In genomic region chr8:93983827-93984226, GRCm38 (mm10) we compare ENCODE assay signal across 11 mouse cellular contexts. TPM values are rescaled to one million over a fixed set of nuclear protein-coding genes. Genes with fewer than 3 reads are reported as not detected.
DNase-seq lines count a peak whose midpoint lies in the region; ATAC-seq and TF ChIP-seq lines count a peak whose summit lies in the region.
"Had no signal": no experiment of that assay in that cellular context is flagged by ENCODE, and none has a peak within 500 bp of the region (broad histone marks: within the 10 kb centered on the region; RNA-seq: fewer than 3 reads in every experiment).

No protein-coding gene starts in this region.

- WGBS in forebrain, postnatal 0 days: 55% methylated on average over 3 of the region's 3 CpGs
- WGBS in forebrain, embryonic 16.5 days: 75% methylated on average over 3 of the region's 3 CpGs
- 66% methylated on average over 3 of the region's 3 CpGs for WGBS in midbrain, postnatal 0 days
- 76% methylated on average over 3 of the region's 3 CpGs for WGBS in midbrain, embryonic 13.5 days

- H3K27ac ChIP-seq in forebrain, postnatal 0 days (ENCODE audit: low read depth, low read length): no peak overlapping the region
- H3K27ac ChIP-seq in forebrain, embryonic 16.5 days (ENCODE audit: low read length): no peak overlapping the region
- H3K27ac ChIP-seq in midbrain, postnatal 0 days (ENCODE audit: low read depth, low read length): no peak overlapping the region
- no peak overlapping the region for H3K27ac ChIP-seq in midbrain, embryonic 13.5 days
- H3K27ac ChIP-seq: heart, embryonic 15.5 days; macrophage had no signal

- peaks cover 77% of the 10 kb centered on the region for H3K36me3 ChIP-seq in forebrain, postnatal 0 days (ENCODE audit: insufficient read depth)
- H3K36me3 ChIP-seq in forebrain, embryonic 16.5 days (ENCODE audit: control insufficient read depth, insufficient read depth): peaks cover 30% of the 10 kb centered on the region
- peaks cover 52% of the 10 kb centered on the region for H3K36me3 ChIP-seq in midbrain, postnatal 0 days (ENCODE audit: insufficient read depth, low read length)
- H3K36me3 ChIP-seq in midbrain, embryonic 13.5 days: peaks cover 90% of the 10 kb centered on the region

- no peak overlapping the region for H3K9ac ChIP-seq in forebrain, postnatal 0 days
- H3K9ac ChIP-seq in forebrain, embryonic 16.5 days (replicated peaks; ENCODE audit: low read depth, low read length): no peak overlapping the region
- no peak overlapping the region for H3K9ac ChIP-seq in midbrain, postnatal 0 days (replicated peaks; ENCODE audit: low read length, poor library complexity, severe bottlenecking)
- H3K9ac ChIP-seq in midbrain, embryonic 13.5 days (replicated peaks): no peak overlapping the region
- H3K9ac ChIP-seq: heart, embryonic 15.5 days had no signal

- no peaks in the 10 kb centered on the region for H3K9me3 ChIP-seq in forebrain, postnatal 0 days (ENCODE audit: low read length)
- H3K9me3 ChIP-seq in forebrain, embryonic 16.5 days (ENCODE audit: control insufficient read depth, low read length): no peaks in the 10 kb centered on the region
- no peaks in the 10 kb centered on the region for H3K9me3 ChIP-seq in midbrain, postnatal 0 days (ENCODE audit: low read length)
- H3K9me3 ChIP-seq in midbrain, embryonic 13.5 days: no peaks in the 10 kb centered on the region
- H3K9me3 ChIP-seq: heart, embryonic 15.5 days had no signal

- peak; percentile 65 for ATAC-seq in forebrain, postnatal 0 days
- ATAC-seq in forebrain, embryonic 16.5 days: no peak
- ATAC-seq in midbrain, postnatal 0 days (ENCODE audit: low FRiP score): no peak
- no peak for ATAC-seq in midbrain, embryonic 13.5 days

- peak; percentile 41; the same call in 1 of the 2 replicates for TF ChIP-seq CTCF in forebrain, postnatal 0 days (IDR thresholded peaks at IDR 0.05; ENCODE audit: low read depth)
- peak; percentile 58 for TF ChIP-seq CTCF in midbrain, postnatal 0 days (IDR thresholded peaks at IDR 0.05)

- no peak overlapping the region for H3K4me3 ChIP-seq in forebrain, postnatal 0 days (ENCODE audit: low read depth, low read length)
- no peak overlapping the region for H3K4me3 ChIP-seq in forebrain, embryonic 16.5 days (replicated peaks; ENCODE audit: low read length)
- no peak overlapping the region for H3K4me3 ChIP-seq in midbrain, postnatal 0 days (ENCODE audit: low read depth, low read length)
- H3K4me3 ChIP-seq in midbrain, embryonic 13.5 days (replicated peaks): no peak overlapping the region
- H3K4me3 ChIP-seq: heart, embryonic 15.5 days had no signal

- no peak overlapping the region for H3K4me2 ChIP-seq in forebrain, postnatal 0 days (ENCODE audit: low read depth)
- H3K4me2 ChIP-seq in forebrain, embryonic 16.5 days (ENCODE audit: low read length): no peak overlapping the region
- no peak overlapping the region for H3K4me2 ChIP-seq in midbrain, postnatal 0 days (ENCODE audit: low read depth, low read length, poor library complexity, severe bottlenecking)
- H3K4me2 ChIP-seq in midbrain, embryonic 13.5 days (replicated peaks): no peak overlapping the region
- H3K4me2 ChIP-seq: heart, embryonic 15.5 days had no signal

- no peaks in the 10 kb centered on the region for H3K27me3 ChIP-seq in forebrain, postnatal 0 days (ENCODE audit: insufficient read depth, low read length)
- no peaks in the 10 kb centered on the region for H3K27me3 ChIP-seq in forebrain, embryonic 16.5 days (replicated peaks; ENCODE audit: control insufficient read depth, insufficient read depth, low read length)
- no peaks in the 10 kb centered on the region for H3K27me3 ChIP-seq in midbrain, postnatal 0 days (ENCODE audit: insufficient read depth, low read length)
- no peaks in the 10 kb centered on the region for H3K27me3 ChIP-seq in midbrain, embryonic 13.5 days
- H3K27me3 ChIP-seq: heart, embryonic 15.5 days had no signal

- DNase-seq in forebrain, postnatal 0 days: no peak
- DNase-seq in layer of hippocampus, adult 11-12 months (ENCODE audit: low spot score): peak; percentile 62
- DNase-seq in layer of hippocampus, adult 9-11 months: no peak
- DNase-seq in midbrain, postnatal 0 days (ENCODE audit: low spot score): peak; percentile 37
- peak; percentile 9 to 46 for DNase-seq in layer of hippocampus, postnatal 25 days (ENCODE audit: extremely low spot score in 1 of 2, low spot score in 1 of 2)
- no peak for DNase-seq in MN1 (ENCODE audit: low spot score)
- DNase-seq: gastrocnemius, postnatal 14 days had no signal

- no peaks in the 10 kb centered on the region for H3K4me1 ChIP-seq in forebrain, postnatal 0 days (ENCODE audit: insufficient read depth)
- no peaks in the 10 kb centered on the region for H3K4me1 ChIP-seq in forebrain, embryonic 16.5 days (replicated peaks; ENCODE audit: control insufficient read depth, insufficient read depth, low read length)
- H3K4me1 ChIP-seq in midbrain, postnatal 0 days (ENCODE audit: insufficient read depth, low read length): no peaks in the 10 kb centered on the region
- no peaks in the 10 kb centered on the region for H3K4me1 ChIP-seq in midbrain, embryonic 13.5 days (replicated peaks)
- H3K4me1 ChIP-seq: heart, embryonic 15.5 days had no signal

RNA-seq across cellular contexts. Expression of gene Amfr, which starts 28.8 kb away (rescaled TPM):
- total RNA-seq in forebrain, postnatal 0 days (2014; rRNA removed): 163 and 217 TPM in 2 replicates
- 82.8 and 90.2 TPM in 2 replicates for polyA plus RNA-seq in forebrain, postnatal 0 days (2015; fragmentation: Nextera tagmentation; extraction: Ambion mirVana)
- polyA plus RNA-seq in forebrain, embryonic 16.5 days (2015; fragmentation: Nextera tagmentation; extraction: Ambion mirVana): 63.5 and 64.4 TPM in 2 replicates
- 214 and 227 TPM in 2 replicates for total RNA-seq in midbrain, postnatal 0 days (2014; rRNA removed)
- 80.4 and 84.8 TPM in 2 replicates for polyA plus RNA-seq in midbrain, postnatal 0 days (2015; fragmentation: Nextera tagmentation; extraction: Ambion mirVana)
- polyA plus RNA-seq in midbrain, embryonic 13.5 days (2015; fragmentation: Nextera tagmentation; extraction: Ambion mirVana): 58.1 and 64.7 TPM in 2 replicates
- 100 to 1,000 TPM; 125 to 132 TPM for total RNA-seq in layer of hippocampus, postnatal 25 days (2021)

RNA-seq across cellular contexts. Expression of gene Nudt21, which starts 53.0 kb away (rescaled TPM):
- total RNA-seq in forebrain, postnatal 0 days (2014; rRNA removed): 107 and 110 TPM in 2 replicates
- polyA plus RNA-seq in forebrain, postnatal 0 days (2015; fragmentation: Nextera tagmentation; extraction: Ambion mirVana): 104 and 131 TPM in 2 replicates
- 116 and 122 TPM in 2 replicates for polyA plus RNA-seq in forebrain, embryonic 16.5 days (2015; fragmentation: Nextera tagmentation; extraction: Ambion mirVana)
- 61.5 and 82.5 TPM in 2 replicates for total RNA-seq in midbrain, postnatal 0 days (2014; rRNA removed)
- 90.1 and 92.3 TPM in 2 replicates for polyA plus RNA-seq in midbrain, postnatal 0 days (2015; fragmentation: Nextera tagmentation; extraction: Ambion mirVana)
- polyA plus RNA-seq in midbrain, embryonic 13.5 days (2015; fragmentation: Nextera tagmentation; extraction: Ambion mirVana): 137 and 138 TPM in 2 replicates
- 10 to 100 TPM; 49.9 to 58.5 TPM for total RNA-seq in layer of hippocampus, postnatal 25 days (2021)

RNA-seq across cellular contexts. Expression of gene Ogfod1, which starts 53.2 kb away (rescaled TPM):
- total RNA-seq in forebrain, postnatal 0 days (2014; rRNA removed): 15.4 and 17.9 TPM in 2 replicates
- 5.3 and 8.2 TPM in 2 replicates for polyA plus RNA-seq in forebrain, postnatal 0 days (2015; fragmentation: Nextera tagmentation; extraction: Ambion mirVana)
- 16.7 and 20.8 TPM in 2 replicates for polyA plus RNA-seq in forebrain, embryonic 16.5 days (2015; fragmentation: Nextera tagmentation; extraction: Ambion mirVana)
- 17.3 and 20.1 TPM in 2 replicates for total RNA-seq in midbrain, postnatal 0 days (2014; rRNA removed)
- 7.8 and 8.9 TPM in 2 replicates for polyA plus RNA-seq in midbrain, postnatal 0 days (2015; fragmentation: Nextera tagmentation; extraction: Ambion mirVana)
- polyA plus RNA-seq in midbrain, embryonic 13.5 days (2015; fragmentation: Nextera tagmentation; extraction: Ambion mirVana): 13.4 and 15.4 TPM in 2 replicates
- 10 to 100 TPM; 86.5 to 98.2 TPM for total RNA-seq in layer of hippocampus, postnatal 25 days (2021)

Comparison
In these comparisons a context has a peak if more than half of its experiments do, and no peak if none do; other contexts are left out.
1. DNase-seq: peak in layer of hippocampus, adult 11-12 months (single experiment), midbrain, postnatal 0 days (single experiment) and layer of hippocampus, postnatal 25 days (2 of 2); none in forebrain, postnatal 0 days (single experiment), layer of hippocampus, adult 9-11 months (single experiment) and MN1 (single experiment).